Mouse (Mus musculus) megakaryocyte progenitor cell, adult 5-6 weeks (primary cell): ENCODE measurements around the gene Trir. TPM values are rescaled to one million over a fixed set of nuclear protein-coding genes. Genes with fewer than 3 reads are reported as not detected.

Experiments
- ATAC-seq: replicated peaks from 2 replicates; pipeline ENCODE4 v1.8.0; 2016; ENCODE audit warnings: mild to moderate bottlenecking, moderate TSS enrichment, inconsistent platforms; ENCODE audit not compliant: poor library complexity
- total RNA-seq, 2 experiments: library from RNA; stranded (forward) in 1 of 2; stranded (reverse) in 1 of 2; fragments of 157-497, 149-512 nt in 1 of 2; fragments of 200-1000 nt in 1 of 2; gene quantifications; 2 replicates each; pipeline versions ENCODE4 v1.2.3 to v1.2.4; 2015 to 2017

The Trir gene
- total RNA-seq, 2 experiments from 2014 or later: 132 to 212 TPM

- peak; percentile 15 for ATAC-seq
Observed at GRCm38 (mm10) chr8:84990836-84991235, 35.8 kb upstream of the Trir start.

GRCm38 (mm10) chr8:84994375-84994774, 32.2 kb upstream of the Trir start:
- ATAC-seq: no peak

GRCm38 (mm10) chr8:84995680-84996079, 30.9 kb upstream of the Trir start:
- ATAC-seq: no peak

DNA sequence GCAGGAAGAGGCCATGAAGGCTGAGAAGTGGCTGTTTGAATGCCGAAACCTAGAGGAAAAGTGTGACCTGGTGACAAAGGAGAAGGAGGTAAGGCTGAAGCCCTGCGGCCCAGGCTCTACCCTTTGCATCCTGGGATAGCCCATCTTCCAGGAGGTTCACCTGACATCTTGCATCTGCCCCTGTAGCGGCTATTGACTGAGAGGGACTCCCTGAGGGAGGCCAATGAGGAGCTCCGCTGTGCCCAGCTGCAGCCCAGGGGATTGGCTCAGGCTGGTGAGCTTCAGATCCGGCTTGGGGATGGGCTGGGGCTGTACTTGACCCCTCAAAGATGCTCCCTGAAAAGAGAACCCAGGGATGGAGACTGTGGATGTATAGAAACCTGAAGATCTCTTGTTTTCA, 29.6 kb upstream of the Trir start:
- ATAC-seq: no peak

GRCm38 (mm10) chr8:84997649-84998295, 28.9 kb upstream of the Trir start:
- peak; percentile 100 for ATAC-seq

GRCm38 (mm10) chr8:85007686-85008085, 18.9 kb upstream of the Trir start:
- ATAC-seq: peak; percentile 80

DNA sequence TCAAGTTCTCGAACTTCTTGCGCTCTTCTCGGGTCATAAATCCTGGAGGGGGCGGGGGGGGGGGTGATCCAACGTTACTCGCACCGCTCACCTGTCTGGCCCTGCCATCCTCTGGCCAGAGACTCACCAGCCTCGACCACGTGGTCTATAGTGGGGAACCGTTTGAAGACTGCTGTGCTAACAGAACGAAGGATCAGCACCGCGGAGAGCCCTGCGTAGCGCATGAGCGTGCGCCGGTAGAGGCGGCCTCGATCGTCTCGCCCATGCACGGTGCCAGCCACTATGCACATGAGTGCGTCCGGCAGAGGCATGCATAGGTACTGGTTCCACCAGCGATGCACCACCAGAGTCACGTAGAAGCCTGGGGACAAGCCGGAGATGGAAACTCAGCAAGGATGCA, 15.4 kb upstream of the Trir start:
- peak; percentile 49 for ATAC-seq

GRCm38 (mm10) chr8:85013230-85013840, 13.3 kb upstream of the Trir start:
- ATAC-seq: peak; percentile 98

GRCm38 (mm10) chr8:85014431-85014830, 12.2 kb upstream of the Trir start, which contains the start of gene Best2:
Gene Best2, minus strand, starts transcription at chr8:85014531.
- ATAC-seq: no peak

DNA sequence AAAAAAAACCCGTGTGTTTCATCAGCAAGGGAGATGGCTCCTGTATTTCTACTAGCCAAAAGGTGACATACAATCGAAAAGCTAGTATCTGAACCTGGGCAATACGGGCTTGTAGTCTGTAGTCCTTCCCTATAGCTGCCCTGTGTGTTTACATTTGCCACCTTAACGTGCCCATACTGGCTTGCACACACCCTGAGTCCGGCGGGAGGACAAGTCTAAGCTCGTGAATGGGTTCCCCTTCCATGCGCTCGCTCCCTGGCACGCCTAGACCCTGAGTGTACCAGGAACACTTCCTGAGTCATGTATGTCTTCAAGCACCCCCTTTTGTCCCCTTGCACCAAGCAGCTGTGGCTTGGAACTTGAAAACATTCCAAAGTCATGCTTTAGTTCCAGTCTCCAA, 9.9 kb upstream of the Trir start:
- no peak for ATAC-seq

DNA sequence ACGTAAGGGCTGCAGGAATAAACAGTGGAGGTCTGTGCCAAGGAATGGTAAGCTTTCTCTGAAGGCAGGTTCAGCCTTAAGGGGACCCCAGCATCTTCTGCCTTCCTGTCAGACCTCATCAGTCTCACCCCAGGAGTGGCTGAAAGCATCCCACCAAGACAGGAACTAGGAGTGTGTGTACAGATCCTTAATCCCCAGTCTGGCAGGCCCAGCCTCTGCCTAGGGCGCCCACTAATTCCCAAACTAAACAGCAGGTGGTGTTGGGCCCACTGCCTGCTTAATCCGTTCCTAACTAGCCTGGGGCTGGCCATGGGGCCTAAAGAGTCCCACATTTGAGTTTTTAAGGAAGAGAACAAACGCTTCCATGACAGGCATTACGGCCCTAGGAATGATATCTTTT, 9.4 kb upstream of the Trir start:
- ATAC-seq: no peak

DNA sequence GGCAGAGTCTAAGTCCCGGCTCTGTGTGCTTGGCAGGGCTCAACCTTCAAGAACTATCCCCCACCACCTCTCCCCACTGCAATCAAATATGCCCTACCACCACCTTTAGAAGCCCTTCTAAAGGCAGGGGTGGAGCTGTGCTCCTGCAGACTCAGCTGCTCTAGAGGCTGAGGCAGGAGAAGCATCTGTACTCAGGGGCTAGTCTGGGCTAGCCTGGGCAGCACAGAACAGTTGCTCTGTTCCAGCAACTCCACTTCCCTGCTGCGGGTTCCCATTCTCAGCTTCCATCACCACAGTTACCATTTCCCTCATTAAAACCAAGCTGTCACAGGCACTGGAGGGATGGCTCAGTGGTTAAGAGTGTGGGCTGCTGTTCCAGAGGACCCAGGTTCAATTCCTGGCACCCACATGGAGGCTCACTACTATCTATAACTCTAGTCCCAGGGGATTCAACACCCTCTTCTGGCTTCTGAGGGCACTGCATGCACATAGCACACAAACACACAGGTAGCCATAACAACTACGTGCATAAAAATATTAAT, 5.0 kb upstream of the Trir start:
- no peak for ATAC-seq

DNA sequence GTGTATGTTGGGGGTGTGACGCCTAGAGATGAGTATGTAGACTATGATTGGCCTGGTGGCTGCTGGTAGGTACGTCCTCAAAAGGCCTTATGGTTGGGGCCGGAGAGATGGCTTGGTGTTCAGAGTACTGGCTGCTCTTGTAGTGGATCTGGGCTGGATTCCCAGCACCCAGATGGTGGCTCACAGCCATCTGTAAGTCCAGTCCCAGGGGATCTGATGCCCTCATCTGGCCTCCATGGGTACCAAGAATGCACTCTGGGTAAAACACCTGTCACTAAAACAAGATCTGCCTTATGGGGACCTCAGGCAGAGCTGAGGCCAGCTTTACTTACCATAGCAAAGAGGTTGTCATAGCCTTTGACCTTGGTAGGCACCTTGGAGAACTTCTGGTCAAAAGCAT, 2.8 kb upstream of the Trir start:
- ATAC-seq: no peak

GRCm38 (mm10) chr8:85025098-85025932, 1.3 kb upstream of the Trir start, which contains the start of gene Asna1:
Gene Asna1, minus strand, starts transcription at chr8:85025281.
- ATAC-seq: peak; percentile 87

- ATAC-seq: no peak
Observed at GRCm38 (mm10) chr8:85027516-85027855, 863 bp downstream of the Trir start.

- ATAC-seq: no peak
Observed at GRCm38 (mm10) chr8:85027922-85028321, 1.3 kb downstream of the Trir start.

- no peak for ATAC-seq
Observed at GRCm38 (mm10) chr8:85029271-85029670, 2.6 kb downstream of the Trir start.

DNA sequence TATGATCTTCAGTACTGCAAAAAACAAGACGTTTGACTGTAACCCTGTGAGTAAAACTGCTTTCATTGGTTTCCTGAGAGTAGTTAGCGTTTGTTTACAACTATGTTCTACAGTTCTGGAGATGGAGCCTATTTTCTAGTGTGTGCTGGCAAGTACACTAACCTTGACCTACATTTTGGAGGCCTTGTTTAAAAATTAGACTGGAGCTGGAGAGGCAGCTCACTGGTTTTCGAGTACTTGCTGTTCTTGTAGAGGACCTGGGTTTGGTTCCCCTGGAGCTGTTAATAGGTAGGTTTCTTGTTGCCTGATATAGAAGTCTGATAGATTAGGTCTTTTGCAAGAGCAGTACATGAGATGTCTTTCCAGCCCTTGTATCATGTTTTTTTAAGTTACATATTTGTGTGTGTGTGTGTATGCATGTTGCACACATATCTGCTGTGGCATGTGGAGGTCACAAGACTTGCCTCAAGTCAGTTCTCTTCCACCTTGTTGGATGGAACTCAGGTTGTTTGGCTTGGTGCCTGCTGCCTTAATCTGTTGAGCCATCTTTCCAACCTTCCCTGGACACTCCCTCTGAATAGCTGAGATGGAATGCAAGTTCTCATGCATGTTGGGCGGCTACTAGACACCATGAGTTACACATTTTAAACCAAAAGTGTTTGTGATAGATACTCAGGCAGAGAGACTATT, 6.1 kb downstream of the Trir start:
- ATAC-seq: no peak

DNA sequence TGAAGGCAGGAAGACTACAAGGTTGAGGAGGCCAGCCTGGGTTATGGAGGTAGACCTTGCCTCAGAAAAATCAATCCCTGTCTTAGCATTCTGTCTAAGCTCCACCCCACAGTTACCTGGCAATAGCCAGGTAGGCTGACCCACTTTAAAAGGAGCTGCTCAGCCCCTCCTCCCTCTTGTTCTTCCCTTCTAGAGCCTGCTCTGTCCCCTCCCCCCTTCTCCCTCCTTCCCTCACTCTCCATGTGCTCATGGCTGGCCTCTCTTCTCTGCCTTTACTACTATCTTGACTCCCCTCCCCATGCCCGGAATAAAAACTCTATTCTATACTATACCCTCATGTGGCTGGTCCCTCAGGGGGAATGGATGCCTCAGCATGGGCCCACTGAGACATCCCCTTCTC, 7.2 kb downstream of the Trir start:
- ATAC-seq: no peak

DNA sequence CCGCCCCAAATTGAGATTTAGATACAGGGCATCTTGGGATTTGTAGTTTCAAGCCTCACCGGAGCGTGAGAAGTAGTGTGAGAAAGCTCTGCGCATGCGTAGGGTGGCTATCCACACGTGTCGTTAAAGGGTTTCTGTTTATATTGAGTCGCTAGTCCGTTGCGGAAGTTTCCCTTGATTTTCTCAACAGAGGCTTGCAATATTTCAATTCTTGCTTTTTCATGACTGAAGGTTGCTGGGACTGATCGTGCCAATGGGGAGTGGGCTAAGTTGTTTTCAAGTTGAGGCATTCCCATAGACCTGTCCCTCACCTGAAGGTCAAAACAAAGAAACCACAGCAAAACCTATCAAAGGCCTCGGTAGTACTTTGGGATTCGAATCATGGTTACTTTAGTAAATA, 8.1 kb downstream of the Trir start:
- ATAC-seq: peak; percentile 26

DNA sequence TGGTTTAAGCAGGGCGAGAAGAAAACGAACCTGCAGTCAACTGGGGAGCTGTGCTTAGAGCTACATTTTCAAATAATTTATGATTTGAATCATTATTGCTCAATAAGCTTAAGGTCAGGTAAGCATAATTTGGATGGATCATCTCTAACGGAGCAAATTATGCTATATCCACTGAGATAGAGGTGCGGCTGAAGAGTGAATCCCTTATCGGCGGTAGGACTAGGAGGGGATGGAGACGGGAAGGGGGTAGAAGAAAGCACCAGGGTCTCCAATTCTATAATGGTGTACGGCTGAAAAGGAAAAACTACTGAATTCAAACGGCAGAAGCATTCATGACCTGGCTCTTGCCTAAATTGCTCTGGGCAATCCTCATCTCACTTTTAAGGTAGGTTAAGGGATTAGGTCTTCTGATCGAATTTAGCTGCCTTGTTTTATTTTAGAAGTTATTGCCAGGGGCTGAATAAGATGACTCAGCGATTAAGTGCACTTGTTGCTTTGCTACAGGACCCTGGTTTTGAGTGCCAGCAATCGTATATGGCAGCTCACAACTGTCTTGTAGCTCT, 8.6 kb downstream of the Trir start:
- ATAC-seq: no peak
